Mouse (Mus musculus) kidney, adult 2 months (tissue): ENCODE results near the gene Adam23.

Source experiments
- CTCF ChIP-seq: fragments of 200-500 bp; conservative IDR thresholded peaks from 2 replicates; pipeline ENCODE4 v1.5.1; 2011; ENCODE audit warnings: low read depth, mild to moderate bottlenecking, control low read depth, low read length, moderate library complexity, mixed read lengths; ENCODE audit not compliant: insufficient read depth, insufficient read length
- POLR2A ChIP-seq: fragments of 200-500 bp; IDR thresholded peaks from one replicate; pipeline ENCODE4 v1.6.1; 2011; ENCODE audit warnings: low read depth, low read length, control low read depth

- TF ChIP-seq POLR2A: no peak
- no peak for TF ChIP-seq CTCF
Observed at GRCm38 (mm10) chr1:63576803-63577202, 131.1 kb downstream of the Adam23 start.
